Mouse (Mus musculus): ENCODE data around the gene Btbd16. TPM values are rescaled to one million over a fixed set of nuclear protein-coding genes. Genes with fewer than 3 reads are reported as not detected.
A peak's percentile ranks its signal among the peaks of the same experiment; 100 is the strongest.

Gene Btbd16
- polyA plus RNA-seq, 1 experiment from 2014 or later, result not detected

GRCm38 (mm10) chr7:130867256-130867655 is 93.4 kb downstream of the Btbd16 start:
- Histone ChIP-seq H3K9ac (ENCODE audit: low read depth, low read length) (no peak overlapping the region), H3K4me3 (ENCODE audit: low read length) (peak overlapping the region; percentile 56), H3K27me3 (ENCODE audit: control insufficient read depth, insufficient read depth, low read length) (peaks cover 4% of the 10 kb centered on the region; the same call in 1 of the 2 replicates), H3K27ac (ENCODE audit: low read depth, low read length) (no peak overlapping the region), H3K36me3 (ENCODE audit: control insufficient read depth, insufficient read depth, low read length) (no peaks in the 10 kb centered on the region), H3K4me1 (ENCODE audit: control insufficient read depth, insufficient read depth, low read length) (0 out of 2 replicates have a peak, but pooled peaks cover 4% of the 10 kb centered on the region), H3K9me3 (ENCODE audit: control insufficient read depth, low read length) (no peaks in the 10 kb centered on the region), H3K4me2 (replicated peaks; ENCODE audit: low read depth, low read length) (peak overlapping the region; percentile 46)
- no peak for ATAC-seq (ENCODE audit: low FRiP score, low TSS enrichment)
- 60% methylated on average over 3 of the region's 3 CpGs for WGBS

Other genes starting within 250 kb of the Btbd16 start
- 228 and 242 TPM in 2 replicates for gene Nsmce4a, start 201.0 kb upstream of the Btbd16 start, polyA plus RNA-seq (2014; fragmentation: Nextera tagmentation; extraction: Ambion mirVana)
- 24.4 and 41.5 TPM in 2 replicates for gene Tacc2, start 196.6 kb upstream of the Btbd16 start, polyA plus RNA-seq (2014; fragmentation: Nextera tagmentation; extraction: Ambion mirVana)
- 36.7 and 72.9 TPM in 2 replicates for gene Plekha1, start 91.7 kb downstream of the Btbd16 start, polyA plus RNA-seq (2014; fragmentation: Nextera tagmentation; extraction: Ambion mirVana)
- 2.0 and 3.0 TPM in 2 replicates for gene Htra1, start 162.0 kb downstream of the Btbd16 start, polyA plus RNA-seq (2014; fragmentation: Nextera tagmentation; extraction: Ambion mirVana)